Mouse (Mus musculus): ENCODE results near the gene Slc24a2. TPM values are rescaled to one million over a fixed set of nuclear protein-coding genes. Genes with fewer than 3 reads are reported as not detected.

Slc24a2 gene
- polyA plus RNA-seq, 1 experiment from 2014 or later = 8.2 TPM

- H3K4me2 ChIP-seq (ENCODE audit: low read depth, low read length) = no peak overlapping the region
- no peaks in the 10 kb centered on the region for H3K4me1 ChIP-seq (ENCODE audit: control insufficient read depth, insufficient read depth, low read length)
- 59% methylated on average over 3 of the region's 3 CpGs for WGBS
- no peaks in the 10 kb centered on the region for H3K9me3 ChIP-seq (ENCODE audit: control insufficient read depth, low read length)
- H3K27ac ChIP-seq (ENCODE audit: low read depth, low read length) = no peak overlapping the region
- no peaks in the 10 kb centered on the region for H3K36me3 ChIP-seq (ENCODE audit: control insufficient read depth, insufficient read depth, low read length)
- H3K4me3 ChIP-seq (ENCODE audit: low read depth, low read length) = no peak overlapping the region
- no peak overlapping the region for H3K9ac ChIP-seq (replicated peaks; ENCODE audit: low read depth, low read length)
- H3K27me3 ChIP-seq (ENCODE audit: control insufficient read depth, insufficient read depth, low read length) = no peaks in the 10 kb centered on the region
- ATAC-seq (ENCODE audit: low read depth) = peak; percentile 56; the same call in 1 of the 2 replicates
These were observed 89.4 kb downstream of the Slc24a2 start for GRCm38 (mm10) chr4:87140901-87141300.

- Histone ChIP-seq H3K4me1 (ENCODE audit: control insufficient read depth, insufficient read depth, low read length) (no peaks in the 10 kb centered on the region), H3K9me3 (ENCODE audit: control insufficient read depth, low read length) (no peaks in the 10 kb centered on the region), H3K27me3 (ENCODE audit: control insufficient read depth, insufficient read depth, low read length) (no peaks in the 10 kb centered on the region), H3K9ac (replicated peaks; ENCODE audit: low read depth, low read length) (no peak overlapping the region), H3K36me3 (ENCODE audit: control insufficient read depth, insufficient read depth, low read length) (no peaks in the 10 kb centered on the region), H3K4me3 (ENCODE audit: low read depth, low read length) (no peak overlapping the region), H3K27ac (ENCODE audit: low read depth, low read length) (no peak overlapping the region), H3K4me2 (ENCODE audit: low read depth, low read length) (no peak overlapping the region)
- WGBS = 92% methylated on average over 5 of the region's 5 CpGs
- ATAC-seq (ENCODE audit: low read depth) = no peak
These were observed 97.8 kb downstream of the Slc24a2 start for GRCm38 (mm10) chr4:87132525-87132924.

DNA sequence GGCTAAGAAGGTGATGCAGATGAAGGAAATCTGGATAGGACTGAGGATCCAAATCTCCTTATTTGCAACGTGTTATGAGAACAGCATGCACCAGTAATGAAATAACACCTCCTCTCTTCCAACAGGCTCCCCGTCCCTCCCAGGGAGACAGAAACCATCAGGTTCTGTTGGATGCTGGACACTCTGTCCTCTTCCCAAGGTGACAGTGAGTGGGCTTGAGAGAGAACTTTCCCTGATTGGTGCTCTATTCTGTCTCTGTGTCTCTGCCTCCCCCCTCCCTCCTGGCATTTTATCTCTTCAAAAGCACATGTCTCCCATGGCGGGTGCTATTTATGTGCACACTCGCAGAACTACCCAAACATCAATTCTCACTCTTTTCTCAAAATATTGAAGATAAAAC, 103.5 kb downstream of the Slc24a2 start:
- H3K9me3 ChIP-seq (ENCODE audit: control insufficient read depth, low read length) = no peaks in the 10 kb centered on the region
- H3K36me3 ChIP-seq (ENCODE audit: control insufficient read depth, insufficient read depth, low read length) = no peaks in the 10 kb centered on the region
- no peak overlapping the region for H3K4me3 ChIP-seq (ENCODE audit: low read depth, low read length)
- H3K4me1 ChIP-seq (ENCODE audit: control insufficient read depth, insufficient read depth, low read length) = no peaks in the 10 kb centered on the region
- no peak overlapping the region for H3K4me2 ChIP-seq (ENCODE audit: low read depth, low read length)
- no peak overlapping the region for H3K9ac ChIP-seq (replicated peaks; ENCODE audit: low read depth, low read length)
- 77% methylated on average over 4 of the region's 4 CpGs for WGBS
- H3K27me3 ChIP-seq (ENCODE audit: control insufficient read depth, insufficient read depth, low read length) = no peaks in the 10 kb centered on the region
- no peak overlapping the region for H3K27ac ChIP-seq (ENCODE audit: low read depth, low read length)
- ATAC-seq (ENCODE audit: low read depth) = no peak

- WGBS = 45% methylated on average over 4 of the region's 4 CpGs
These were observed 110.5 kb downstream of the Slc24a2 start for GRCm38 (mm10) chr4:87119758-87120157.

GRCm38 (mm10) chr4:87115726-87116125, 114.6 kb downstream of the Slc24a2 start:
- no peak for ATAC-seq (ENCODE audit: low read depth)
- H3K9ac ChIP-seq (replicated peaks; ENCODE audit: low read depth, low read length) = no peak overlapping the region
- no peak overlapping the region for H3K4me3 ChIP-seq (ENCODE audit: low read depth, low read length)
- 66% methylated on average over 4 of the region's 4 CpGs for WGBS
- no peaks in the 10 kb centered on the region for H3K4me1 ChIP-seq (ENCODE audit: control insufficient read depth, insufficient read depth, low read length)
- H3K9me3 ChIP-seq (ENCODE audit: control insufficient read depth, low read length) = no peaks in the 10 kb centered on the region
- no peaks in the 10 kb centered on the region for H3K27me3 ChIP-seq (ENCODE audit: control insufficient read depth, insufficient read depth, low read length)
- no peak overlapping the region for H3K4me2 ChIP-seq (ENCODE audit: low read depth, low read length)
- no peaks in the 10 kb centered on the region for H3K36me3 ChIP-seq (ENCODE audit: control insufficient read depth, insufficient read depth, low read length)
- H3K27ac ChIP-seq (ENCODE audit: low read depth, low read length) = no peak overlapping the region

More at GRCm38 (mm10) chr4:87119758-87120157, 110.5 kb downstream of the Slc24a2 start:
- no peaks in the 10 kb centered on the region for H3K36me3 ChIP-seq (ENCODE audit: control insufficient read depth, insufficient read depth, low read length)
- H3K4me2 ChIP-seq (ENCODE audit: low read depth, low read length) = no peak overlapping the region
- no peaks in the 10 kb centered on the region for H3K4me1 ChIP-seq (ENCODE audit: control insufficient read depth, insufficient read depth, low read length)
- H3K27ac ChIP-seq (ENCODE audit: low read depth, low read length) = no peak overlapping the region
- no peak overlapping the region for H3K9ac ChIP-seq (replicated peaks; ENCODE audit: low read depth, low read length)
- no peaks in the 10 kb centered on the region for H3K27me3 ChIP-seq (ENCODE audit: control insufficient read depth, insufficient read depth, low read length)
- ATAC-seq (ENCODE audit: low read depth) = no peak
- no peaks in the 10 kb centered on the region for H3K9me3 ChIP-seq (ENCODE audit: control insufficient read depth, low read length)
- H3K4me3 ChIP-seq (ENCODE audit: low read depth, low read length) = no peak overlapping the region

- H3K27me3 ChIP-seq (ENCODE audit: control insufficient read depth, insufficient read depth, low read length) = no peaks in the 10 kb centered on the region
- no peak overlapping the region for H3K27ac ChIP-seq (ENCODE audit: low read depth, low read length)
- H3K9ac ChIP-seq (replicated peaks; ENCODE audit: low read depth, low read length) = no peak overlapping the region
- H3K4me3 ChIP-seq (ENCODE audit: low read depth, low read length) = no peak overlapping the region
- ATAC-seq (ENCODE audit: low read depth) = no peak
- no peaks in the 10 kb centered on the region for H3K36me3 ChIP-seq (ENCODE audit: control insufficient read depth, insufficient read depth, low read length)
- 78% methylated on average over 8 of the region's 8 CpGs for WGBS
- H3K4me1 ChIP-seq (ENCODE audit: control insufficient read depth, insufficient read depth, low read length) = no peaks in the 10 kb centered on the region
- no peaks in the 10 kb centered on the region for H3K9me3 ChIP-seq (ENCODE audit: control insufficient read depth, low read length)
- H3K4me2 ChIP-seq (ENCODE audit: low read depth, low read length) = no peak overlapping the region
These were observed 120.8 kb downstream of the Slc24a2 start for GRCm38 (mm10) chr4:87109331-87110059.

DNA sequence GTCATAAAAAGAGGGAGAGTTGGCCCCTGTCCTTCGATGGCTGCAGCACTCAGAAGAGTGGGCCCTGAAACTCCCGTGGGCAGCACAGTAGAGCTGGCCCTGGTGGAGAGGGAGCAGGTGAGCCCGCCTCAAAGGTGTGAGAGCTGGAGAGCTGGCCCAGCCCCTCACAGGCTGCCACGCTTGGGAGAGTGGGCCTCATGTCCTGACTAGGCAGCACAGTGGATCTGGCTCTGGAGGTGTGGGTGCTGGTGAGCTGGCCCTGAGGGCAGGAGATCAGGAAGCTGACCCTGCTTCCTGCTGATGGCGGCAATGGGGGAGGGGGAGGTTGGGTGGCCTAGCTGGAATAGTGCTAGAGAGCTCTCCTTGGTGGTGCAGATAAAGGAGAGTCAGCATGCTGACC, 129.3 kb downstream of the Slc24a2 start:
- WGBS = 82% methylated on average over 5 of the region's 5 CpGs

GRCm38 (mm10) chr4:87096186-87096585, 134.1 kb downstream of the Slc24a2 start:
- H3K36me3 ChIP-seq (ENCODE audit: control insufficient read depth, insufficient read depth, low read length) = no peaks in the 10 kb centered on the region
- no peak for ATAC-seq (ENCODE audit: low read depth)
- no peak overlapping the region for H3K4me3 ChIP-seq (ENCODE audit: low read depth, low read length)
- H3K4me2 ChIP-seq (ENCODE audit: low read depth, low read length) = no peak overlapping the region
- H3K9ac ChIP-seq (replicated peaks; ENCODE audit: low read depth, low read length) = no peak overlapping the region
- no peaks in the 10 kb centered on the region for H3K9me3 ChIP-seq (ENCODE audit: control insufficient read depth, low read length)
- H3K27ac ChIP-seq (ENCODE audit: low read depth, low read length) = no peak overlapping the region
- 81% methylated on average over 5 of the region's 5 CpGs for WGBS
- no peaks in the 10 kb centered on the region for H3K4me1 ChIP-seq (ENCODE audit: control insufficient read depth, insufficient read depth, low read length)
- no peaks in the 10 kb centered on the region for H3K27me3 ChIP-seq (ENCODE audit: control insufficient read depth, insufficient read depth, low read length)

More for the DNA sequence above, 129.3 kb downstream of the Slc24a2 start:
- Histone ChIP-seq H3K4me3 (ENCODE audit: low read depth, low read length) (no peak overlapping the region), H3K9ac (replicated peaks; ENCODE audit: low read depth, low read length) (no peak overlapping the region), H3K4me1 (ENCODE audit: control insufficient read depth, insufficient read depth, low read length) (no peaks in the 10 kb centered on the region), H3K9me3 (ENCODE audit: control insufficient read depth, low read length) (no peaks in the 10 kb centered on the region), H3K27ac (ENCODE audit: low read depth, low read length) (no peak overlapping the region), H3K4me2 (ENCODE audit: low read depth, low read length) (no peak overlapping the region), H3K36me3 (ENCODE audit: control insufficient read depth, insufficient read depth, low read length) (no peaks in the 10 kb centered on the region), H3K27me3 (ENCODE audit: control insufficient read depth, insufficient read depth, low read length) (no peaks in the 10 kb centered on the region)
- no peak for ATAC-seq (ENCODE audit: low read depth)

DNA sequence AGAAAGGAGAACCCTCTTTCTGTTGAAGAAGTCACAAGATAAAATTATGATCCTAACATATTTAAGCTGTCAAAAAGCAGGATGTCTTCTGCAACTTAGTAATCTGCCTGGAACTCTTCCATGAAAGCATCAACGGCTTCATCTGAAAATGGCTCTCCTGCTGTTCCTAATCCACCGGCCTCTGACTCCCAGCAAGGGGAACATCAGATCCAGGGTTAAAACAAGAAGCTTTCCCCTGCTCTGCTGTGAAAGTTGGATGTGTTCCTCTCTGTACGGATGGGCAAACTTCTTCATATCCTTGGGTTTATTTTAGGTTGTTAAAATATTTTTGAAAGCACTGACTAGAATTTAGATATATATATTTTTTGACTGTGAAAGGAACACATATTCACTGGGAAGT, 136.7 kb downstream of the Slc24a2 start:
- no peaks in the 10 kb centered on the region for H3K36me3 ChIP-seq (ENCODE audit: control insufficient read depth, insufficient read depth, low read length)
- H3K27me3 ChIP-seq (ENCODE audit: control insufficient read depth, insufficient read depth, low read length) = no peaks in the 10 kb centered on the region
- no peak overlapping the region for H3K4me3 ChIP-seq (ENCODE audit: low read depth, low read length)
- H3K9me3 ChIP-seq (ENCODE audit: control insufficient read depth, low read length) = no peaks in the 10 kb centered on the region
- no peak overlapping the region for H3K9ac ChIP-seq (replicated peaks; ENCODE audit: low read depth, low read length)
- WGBS = 86% methylated on average over 3 of the region's 3 CpGs
- no peaks in the 10 kb centered on the region for H3K4me1 ChIP-seq (ENCODE audit: control insufficient read depth, insufficient read depth, low read length)
- ATAC-seq (ENCODE audit: low read depth) = no peak
- H3K4me2 ChIP-seq (ENCODE audit: low read depth, low read length) = no peak overlapping the region
- H3K27ac ChIP-seq (ENCODE audit: low read depth, low read length) = no peak overlapping the region

Measured in neural tube, embryonic 14.5 days (tissue).